Mouse (Mus musculus): ENCODE measurements around the gene Il3. TPM values are rescaled to one million over a fixed set of nuclear protein-coding genes. Genes with fewer than 3 reads are reported as not detected.

Gene Il3
- polyA plus RNA-seq (2015; fragmentation: Nextera tagmentation; extraction: Ambion mirVana), result not detected in 2 replicates

GRCm38 (mm10) chr11:54267177-54267576, at the start of gene Il3:
TSS of gene Il3 (minus strand) at chr11:54267277.
- Histone ChIP-seq H3K4me2 (no peak within 1 kb of the TSS), H3K9me3 (replicated peaks) (no peaks in the 10 kb centered on the region), H3K9ac (no peak within 1 kb of the TSS), H3K4me3 (no peak within 1 kb of the TSS), H3K27ac (no peak within 1 kb of the TSS), H3K36me3 (ENCODE audit: poor library complexity, severe bottlenecking) (no peaks in the 10 kb centered on the region), H3K27me3 (no peaks in the 10 kb centered on the region), H3K4me1 (no peaks in the 10 kb centered on the region)
- 81% methylated on average over 6 of the region's 6 CpGs for WGBS
- no peak for ATAC-seq

DNA sequence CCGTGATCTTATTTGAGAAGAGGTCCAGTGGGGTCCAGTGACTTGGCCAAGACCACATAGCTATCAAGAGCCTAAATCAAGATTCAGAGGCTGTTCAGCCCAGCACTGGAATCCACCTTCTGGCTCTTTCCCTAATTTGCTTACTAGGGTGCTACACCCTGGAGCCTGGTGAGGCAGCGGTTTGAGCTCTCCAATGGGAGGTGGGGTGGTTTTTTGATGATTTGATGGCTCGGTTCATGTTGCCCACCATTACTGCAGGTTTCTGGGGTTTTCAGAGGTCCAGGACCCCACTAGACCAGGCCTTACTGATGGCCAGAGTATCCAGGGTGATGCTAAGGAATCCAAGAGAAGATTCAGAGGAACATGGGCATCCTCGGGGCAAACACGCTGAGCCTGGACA, 48.3 kb upstream of the Il3 start:
- Histone ChIP-seq H3K36me3 (ENCODE audit: poor library complexity, severe bottlenecking) (peaks cover 11% of the 10 kb centered on the region), H3K27ac (no peak overlapping the region), H3K27me3 (no peaks in the 10 kb centered on the region), H3K4me3 (no peak overlapping the region), H3K9ac (no peak overlapping the region), H3K4me2 (no peak overlapping the region), H3K4me1 (peaks cover 48% of the 10 kb centered on the region), H3K9me3 (replicated peaks) (no peaks in the 10 kb centered on the region)
- 82% methylated on average over 5 of the region's 5 CpGs for WGBS
- ATAC-seq, result no peak

DNA sequence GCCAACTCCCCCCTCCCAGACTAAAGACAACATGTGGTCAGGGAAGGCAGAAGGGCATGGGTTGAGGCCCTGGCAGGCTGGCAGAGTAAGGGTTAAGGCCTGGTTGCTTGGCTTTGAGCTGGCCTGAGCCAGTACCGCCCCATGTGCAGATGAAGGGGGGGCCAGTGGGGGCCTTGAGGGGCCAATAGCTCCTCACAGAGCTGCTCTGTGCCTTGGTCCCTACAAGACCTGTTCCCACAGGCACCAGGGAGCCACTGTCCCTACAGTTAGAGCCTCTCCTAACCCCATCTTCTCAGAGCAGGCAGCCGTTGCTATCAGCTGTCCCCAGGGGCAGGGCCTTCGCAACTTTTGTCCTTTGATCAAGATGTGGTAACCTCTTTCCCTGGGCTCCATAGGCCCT, 47.7 kb upstream of the Il3 start:
- Histone ChIP-seq H3K4me1 (peaks cover 49% of the 10 kb centered on the region), H3K9ac (0 out of 2 replicates have a peak overlapping the region, but pooled peaks have one; percentile 35), H3K27me3 (no peaks in the 10 kb centered on the region), H3K4me3 (no peak overlapping the region), H3K4me2 (no peak overlapping the region), H3K36me3 (ENCODE audit: poor library complexity, severe bottlenecking) (peaks cover 5% of the 10 kb centered on the region), H3K27ac (no peak overlapping the region), H3K9me3 (replicated peaks) (no peaks in the 10 kb centered on the region)
- 15% methylated on average over 3 of the region's 3 CpGs for WGBS
- ATAC-seq, result peak; percentile 60

DNA sequence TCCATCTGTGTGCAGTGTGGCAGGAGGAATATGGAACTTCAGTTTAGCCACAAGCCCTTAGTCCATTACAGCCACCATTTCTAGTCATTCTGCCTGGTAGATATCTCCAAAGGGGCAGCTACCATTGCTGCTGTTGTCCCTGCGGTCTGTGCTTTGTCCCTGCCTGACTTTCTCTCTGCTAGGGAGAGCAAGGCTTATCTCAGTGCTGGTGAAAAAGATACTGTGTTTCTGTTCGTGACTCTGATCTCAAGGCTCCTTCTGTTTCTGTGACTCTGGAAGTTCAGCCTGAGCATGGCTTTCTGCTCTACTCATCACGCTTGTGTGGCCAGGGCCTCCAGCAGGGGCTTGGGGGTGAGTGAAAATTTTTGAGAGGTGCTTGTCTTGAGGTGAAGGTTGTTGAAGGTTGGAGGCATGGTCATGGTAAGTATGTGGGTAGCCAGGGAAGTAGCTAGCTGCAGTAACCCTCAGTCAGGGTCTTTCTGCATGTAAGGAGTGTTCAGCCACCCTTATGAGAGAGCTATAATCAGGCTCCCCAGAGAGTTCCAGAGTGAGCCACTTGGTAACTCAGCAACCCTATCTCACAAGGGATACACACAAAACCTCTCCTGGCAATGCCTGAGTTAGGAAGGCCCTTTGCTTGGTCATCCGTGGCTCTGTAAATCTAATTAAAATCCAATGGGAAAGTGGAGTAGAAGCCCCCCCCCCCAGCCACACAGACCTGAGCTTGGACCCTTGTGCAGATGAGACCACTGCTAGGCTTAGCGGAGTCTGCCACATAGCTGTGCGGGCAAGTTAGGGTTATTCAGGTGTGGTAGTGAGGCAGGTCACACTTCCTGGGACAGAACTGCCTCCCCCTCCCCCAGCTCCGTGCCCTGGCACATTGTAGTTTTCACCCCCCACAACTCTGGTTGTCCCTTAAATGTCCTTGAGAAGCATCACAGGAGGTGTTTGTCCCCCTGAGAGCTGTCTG, 46.6 kb upstream of the Il3 start:
- 70% methylated on average over 7 of the region's 7 CpGs for WGBS
- Histone ChIP-seq H3K4me2 (no peak overlapping the region), H3K27me3 (no peaks in the 10 kb centered on the region), H3K9me3 (replicated peaks) (no peaks in the 10 kb centered on the region), H3K36me3 (ENCODE audit: poor library complexity, severe bottlenecking) (peaks cover 4% of the 10 kb centered on the region), H3K4me1 (peaks cover 49% of the 10 kb centered on the region), H3K27ac (no peak overlapping the region), H3K4me3 (no peak overlapping the region), H3K9ac (no peak overlapping the region)
- ATAC-seq, result no peak

GRCm38 (mm10) chr11:54312603-54313002, 45.5 kb upstream of the Il3 start:
- WGBS, result 21% methylated on average over 1 of the region's 1 CpGs
- no peaks in the 10 kb centered on the region for H3K27me3 ChIP-seq
- no peaks in the 10 kb centered on the region; the same call in 1 of the 2 replicates for H3K36me3 ChIP-seq (ENCODE audit: poor library complexity, severe bottlenecking)
- 0 out of 2 replicates have a peak overlapping the region, but pooled peaks have one; percentile 51 for H3K9ac ChIP-seq
- H3K9me3 ChIP-seq (replicated peaks), result no peaks in the 10 kb centered on the region
- peak overlapping the region; percentile 77 for H3K27ac ChIP-seq
- ATAC-seq, result no peak
- H3K4me1 ChIP-seq, result peaks cover 49% of the 10 kb centered on the region
- H3K4me2 ChIP-seq, result no peak overlapping the region
- no peak overlapping the region for H3K4me3 ChIP-seq

- Histone ChIP-seq H3K27ac (peak overlapping the region; percentile 77), H3K36me3 (ENCODE audit: poor library complexity, severe bottlenecking) (no peaks in the 10 kb centered on the region; the same call in 1 of the 2 replicates), H3K9ac (peak overlapping the region; percentile 51), H3K4me2 (no peak overlapping the region), H3K9me3 (replicated peaks) (no peaks in the 10 kb centered on the region), H3K27me3 (no peaks in the 10 kb centered on the region), H3K4me1 (peaks cover 49% of the 10 kb centered on the region), H3K4me3 (no peak overlapping the region)
- peak; percentile 67 for ATAC-seq
- 6% methylated on average over 5 of the region's 5 CpGs for WGBS
These were observed 44.9 kb upstream of the Il3 start for GRCm38 (mm10) chr11:54312021-54312420.

DNA sequence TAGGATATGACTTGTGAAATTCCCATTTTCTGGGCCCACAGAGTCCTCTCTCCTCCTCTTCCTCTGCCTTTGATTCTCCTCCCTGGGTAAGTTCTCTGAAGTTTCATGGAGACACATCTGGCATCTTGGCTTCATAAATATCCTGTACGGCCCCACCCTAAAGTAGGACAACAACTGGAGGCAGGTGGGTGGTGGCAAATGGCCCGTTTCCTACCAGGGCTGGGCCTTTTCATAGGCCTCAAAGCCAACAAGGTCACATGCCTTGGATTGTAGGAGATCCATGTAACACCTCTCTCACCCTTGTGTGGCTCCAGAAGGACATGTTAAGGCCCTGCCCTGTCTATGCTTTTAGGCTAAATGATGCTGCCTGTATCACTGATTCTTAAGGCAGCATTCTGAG, 43.5 kb upstream of the Il3 start:
- 90% methylated on average over 2 of the region's 2 CpGs for WGBS
- no peak overlapping the region for H3K27ac ChIP-seq
- no peaks in the 10 kb centered on the region; the same call in 1 of the 2 replicates for H3K36me3 ChIP-seq (ENCODE audit: poor library complexity, severe bottlenecking)
- H3K9ac ChIP-seq, result no peak overlapping the region
- H3K4me1 ChIP-seq, result peaks cover 63% of the 10 kb centered on the region
- no peak for ATAC-seq
- H3K4me3 ChIP-seq, result no peak overlapping the region
- no peak overlapping the region for H3K4me2 ChIP-seq
- no peaks in the 10 kb centered on the region for H3K27me3 ChIP-seq
- H3K9me3 ChIP-seq (replicated peaks), result no peaks in the 10 kb centered on the region

GRCm38 (mm10) chr11:54307139-54307816, 40.2 kb upstream of the Il3 start:
- H3K9me3 ChIP-seq (replicated peaks), result no peaks in the 10 kb centered on the region
- H3K27ac ChIP-seq, result no peak overlapping the region
- peaks cover 55% of the 10 kb centered on the region for H3K4me1 ChIP-seq
- H3K4me3 ChIP-seq, result no peak overlapping the region
- ATAC-seq, result no peak
- no peaks in the 10 kb centered on the region for H3K36me3 ChIP-seq (ENCODE audit: poor library complexity, severe bottlenecking)
- 84% methylated on average over 7 of the region's 7 CpGs for WGBS
- H3K27me3 ChIP-seq, result no peaks in the 10 kb centered on the region
- H3K9ac ChIP-seq, result no peak overlapping the region
- H3K4me2 ChIP-seq, result no peak overlapping the region

DNA sequence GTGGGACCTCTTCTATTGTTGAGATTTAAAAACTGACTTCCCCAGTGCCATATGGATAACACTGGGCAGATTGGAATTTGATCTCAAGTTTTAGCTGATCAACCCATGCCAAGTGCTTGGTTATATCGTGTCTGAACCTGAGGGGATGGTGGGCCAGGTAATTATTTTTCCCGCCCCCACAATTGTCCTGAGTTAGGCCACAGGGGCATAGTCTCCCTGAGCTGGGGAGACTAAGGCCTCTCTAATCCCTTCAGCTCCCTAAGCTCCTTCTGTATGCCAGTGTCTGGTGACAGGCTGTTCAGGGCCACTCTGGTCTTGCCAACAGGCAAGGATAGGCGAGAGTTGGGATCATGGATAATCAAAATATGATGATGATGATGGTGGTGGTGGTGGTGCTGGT, 38.3 kb upstream of the Il3 start:
- no peak for ATAC-seq
- WGBS, result 63% methylated on average over 3 of the region's 3 CpGs
- Histone ChIP-seq H3K36me3 (ENCODE audit: poor library complexity, severe bottlenecking) (no peaks in the 10 kb centered on the region), H3K9ac (peak overlapping the region; percentile 45; the same call in 1 of the 2 replicates), H3K4me3 (peak overlapping the region; percentile 73), H3K27ac (peak overlapping the region; percentile 25; the same call in 1 of the 2 replicates), H3K27me3 (no peaks in the 10 kb centered on the region), H3K9me3 (replicated peaks) (no peaks in the 10 kb centered on the region), H3K4me1 (peaks cover 35% of the 10 kb centered on the region), H3K4me2 (peak overlapping the region; percentile 82)

DNA sequence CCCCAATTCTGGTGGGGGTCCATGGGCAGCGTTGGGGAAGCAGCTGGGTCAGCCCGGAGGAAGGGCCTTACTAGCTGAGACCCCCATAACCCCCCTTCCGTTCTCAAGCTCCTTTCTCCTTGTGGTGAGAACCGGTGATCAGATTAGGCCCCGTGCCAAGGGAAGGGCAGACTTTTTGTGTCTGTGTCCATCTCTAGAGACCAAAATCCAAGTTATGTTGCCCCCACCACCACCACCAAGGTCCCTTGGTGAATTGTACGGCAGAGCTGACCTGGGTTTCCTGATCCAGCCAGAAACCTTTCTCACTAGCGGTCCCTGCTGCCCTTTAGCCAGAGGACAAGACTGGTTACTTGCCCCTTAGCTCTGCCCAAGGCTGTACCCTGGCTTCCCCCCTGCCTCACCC, 37.4 kb upstream of the Il3 start:
- Histone ChIP-seq H3K4me1 (peaks cover 34% of the 10 kb centered on the region), H3K36me3 (ENCODE audit: poor library complexity, severe bottlenecking) (no peaks in the 10 kb centered on the region), H3K27me3 (no peaks in the 10 kb centered on the region), H3K9me3 (replicated peaks) (no peaks in the 10 kb centered on the region), H3K9ac (peak overlapping the region; percentile 90), H3K27ac (peak overlapping the region; percentile 84), H3K4me3 (peak overlapping the region; percentile 73), H3K4me2 (peak overlapping the region; percentile 82)
- 2% methylated on average over 7 of the region's 7 CpGs for WGBS
- ATAC-seq, result no peak; the same call in 1 of the 2 replicates

GRCm38 (mm10) chr11:54303728-54304470, 36.8 kb upstream of the Il3 start, which contains the start of gene Acsl6:
TSS of gene Acsl6 (plus strand) at chr11:54303798.
- Histone ChIP-seq H3K9me3 (replicated peaks) (no peaks in the 10 kb centered on the region), H3K36me3 (ENCODE audit: poor library complexity, severe bottlenecking) (no peaks in the 10 kb centered on the region), H3K27me3 (no peaks in the 10 kb centered on the region), H3K27ac (peak within 1 kb of the TSS; percentile 84), H3K4me3 (peak within 1 kb of the TSS; percentile 73), H3K4me1 (peaks cover 34% of the 10 kb centered on the region), H3K4me2 (peak within 1 kb of the TSS; percentile 82), H3K9ac (peak within 1 kb of the TSS; percentile 90)
- under 1% methylated on average over 53 of the region's 59 CpGs for WGBS
- ATAC-seq, result peak; percentile 81
